Mouse (Mus musculus): Measurements from ENCODE around the gene Ncoa4.

DNA sequence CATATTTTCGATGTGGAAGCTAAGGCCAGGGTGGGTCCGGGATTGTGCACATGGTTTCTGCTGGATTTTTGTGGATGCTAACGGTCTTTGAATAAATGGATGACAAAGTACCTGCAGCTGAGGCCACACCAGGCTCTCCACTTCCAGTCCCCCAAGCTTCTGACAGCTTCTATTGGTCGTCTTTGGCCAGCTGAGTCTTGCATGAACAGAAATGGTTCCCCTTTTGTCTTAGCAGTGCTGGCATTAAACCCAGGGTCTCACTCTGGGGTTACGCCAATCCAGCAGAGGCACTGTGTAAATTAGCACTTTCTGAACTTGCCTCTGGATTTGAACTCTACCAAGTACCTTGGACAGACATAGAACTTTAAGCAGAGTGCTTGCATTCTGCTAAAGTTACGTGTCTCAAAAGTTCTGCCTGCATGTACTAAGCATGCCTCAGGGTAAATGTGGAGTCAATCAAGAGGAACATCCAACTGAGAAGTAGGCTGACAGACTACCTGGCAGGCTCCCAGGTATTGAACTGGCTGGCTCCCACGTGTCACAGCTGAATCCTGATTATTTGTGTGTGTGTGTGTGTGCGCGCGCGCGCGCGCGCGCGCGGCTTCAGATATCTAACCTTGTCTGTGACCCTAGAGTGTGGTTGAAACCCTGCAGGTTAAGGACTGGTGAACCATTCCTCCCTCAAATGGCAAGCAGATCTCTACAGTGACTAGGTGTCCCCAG, 7.3 kb upstream of the Ncoa4 start:
- TF ChIP-seq POLR2A (IDR thresholded peaks at IDR 0.05; ENCODE audit: low read depth, low read length) (no peak), CTCF (IDR thresholded peaks at IDR 0.05; ENCODE audit: borderline replicate concordance, insufficient read depth, low read length) (no peak)

All from embryonic fibroblast, embryonic 13.5 days (primary cell).